Mouse (Mus musculus) telencephalon, adult 2 months (tissue): Measurements from ENCODE around the gene Atp11a.

Experiments used
- DNase-seq: peaks from one replicate; pipeline ENCODE4 v3.0.0-alpha.2; 2011; ENCODE audit warnings: low read depth, low spot score

Atp11a gene

GRCm38 (mm10) chr8:12769296-12769695 lies 12.5 kb downstream of the Atp11a start:
- DNase-seq, result no peak

GRCm38 (mm10) chr8:12772319-12772718 lies 15.5 kb downstream of the Atp11a start:
- DNase-seq, result no peak

GRCm38 (mm10) chr8:12773914-12774313 lies 17.1 kb downstream of the Atp11a start:
- DNase-seq, result no peak

- no peak for DNase-seq
Observed at GRCm38 (mm10) chr8:12774872-12775298, 18.1 kb downstream of the Atp11a start.

GRCm38 (mm10) chr8:12775302-12775975 lies 18.6 kb downstream of the Atp11a start:
- no peak for DNase-seq

- DNase-seq, result no peak
Observed at GRCm38 (mm10) chr8:12776166-12776565, 19.4 kb downstream of the Atp11a start.

GRCm38 (mm10) chr8:12777171-12777570 lies 20.4 kb downstream of the Atp11a start:
- DNase-seq, result no peak

- DNase-seq, result no peak
Observed at GRCm38 (mm10) chr8:12779541-12779940, 22.7 kb downstream of the Atp11a start.

- DNase-seq, result no peak
Observed at GRCm38 (mm10) chr8:12785508-12785907, 28.7 kb downstream of the Atp11a start.

GRCm38 (mm10) chr8:12786261-12786957 lies 29.6 kb downstream of the Atp11a start:
- DNase-seq, result no peak

- no peak for DNase-seq
Observed at GRCm38 (mm10) chr8:12786958-12787301, 30.1 kb downstream of the Atp11a start.

GRCm38 (mm10) chr8:12787427-12787826 lies 30.6 kb downstream of the Atp11a start:
- no peak for DNase-seq

GRCm38 (mm10) chr8:12788695-12789094 lies 31.9 kb downstream of the Atp11a start:
- DNase-seq, result no peak

- DNase-seq, result no peak
Observed at GRCm38 (mm10) chr8:12795011-12795671, 38.3 kb downstream of the Atp11a start.

- DNase-seq, result no peak
Observed at GRCm38 (mm10) chr8:12799099-12799498, 42.3 kb downstream of the Atp11a start.

- DNase-seq, result no peak
Observed at GRCm38 (mm10) chr8:12799832-12800231, 43.0 kb downstream of the Atp11a start.

GRCm38 (mm10) chr8:12800246-12800645 lies 43.4 kb downstream of the Atp11a start:
- DNase-seq, result no peak

- no peak for DNase-seq
Observed at GRCm38 (mm10) chr8:12801586-12801985, 44.8 kb downstream of the Atp11a start.

GRCm38 (mm10) chr8:12803121-12803520 lies 46.3 kb downstream of the Atp11a start:
- DNase-seq, result no peak

- no peak for DNase-seq
Observed at GRCm38 (mm10) chr8:12804909-12805308, 48.1 kb downstream of the Atp11a start.

GRCm38 (mm10) chr8:12805569-12805968 lies 48.8 kb downstream of the Atp11a start:
- DNase-seq, result no peak

- DNase-seq, result no peak
Observed at GRCm38 (mm10) chr8:12808018-12808417, 51.2 kb downstream of the Atp11a start.

GRCm38 (mm10) chr8:12809516-12809915 lies 52.7 kb downstream of the Atp11a start:
- DNase-seq, result no peak
